Mouse (Mus musculus) kidney, postnatal 0 days (tissue): ENCODE measurements around the gene Gdf9. TPM values are rescaled to one million over a fixed set of nuclear protein-coding genes. Genes with fewer than 3 reads are reported as not detected.

Experiments
- ATAC-seq: fragments of 200-750 bp; cut with Nextera tagmentation; replicated peaks from 2 replicates; pipeline ENCODE4 v1.8.0; 2017; ENCODE audit warnings: low read depth, moderate number of reproducible peaks, moderate TSS enrichment, moderate library complexity; ENCODE audit not compliant: low FRiP score
- DNase-seq: peaks from one replicate; pipeline ENCODE4 v3.0.0-alpha.2; 2016; ENCODE audit warnings: low spot score
- H3K27ac ChIP-seq: fragments of 300-500 bp; sonication (generic); 2 replicates; pipeline ENCODE4 v1.5.1; 2014; ENCODE audit warnings: mild to moderate bottlenecking
- H3K27me3 ChIP-seq: fragments of 300-500 bp; sonication (generic); 2 replicates; pipeline ENCODE4 v1.6.1; 2014; ENCODE audit warnings: low read length, mixed read lengths; ENCODE audit not compliant: insufficient read depth
- H3K36me3 ChIP-seq: fragments of 300-500 bp; sonication (generic); 2 replicates; pipeline ENCODE4 v1.6.1; 2014; ENCODE audit warnings: low read length, mixed read lengths; ENCODE audit not compliant: insufficient read depth
- H3K4me1 ChIP-seq: fragments of 300-500 bp; sonication (generic); replicated peaks from 2 replicates; pipeline ENCODE4 v1.6.1; 2014; ENCODE audit warnings: antibody characterized with exemption, low read length, mixed read lengths; ENCODE audit not compliant: insufficient read depth
- H3K4me2 ChIP-seq: fragments of 300-500 bp; sonication (generic); 2 replicates; pipeline ENCODE4 v1.6.1; 2014; ENCODE audit warnings: mild to moderate bottlenecking, low read length, moderate library complexity, mixed read lengths
- H3K4me3 ChIP-seq: fragments of 300-500 bp; sonication (generic); replicated peaks from 2 replicates; pipeline ENCODE4 v1.5.1; 2014; ENCODE audit warnings: low read depth, low read length
- H3K9ac ChIP-seq: fragments of 300-500 bp; sonication (generic); 2 replicates; pipeline ENCODE4 v1.6.1; 2014; ENCODE audit warnings: low read depth, low read length
- H3K9me3 ChIP-seq: fragments of 300-500 bp; sonication (generic); replicated peaks from 2 replicates; pipeline ENCODE4 v1.6.1; 2016; ENCODE audit warnings: low read length, inconsistent platforms, mixed read lengths
- CTCF ChIP-seq: IDR thresholded peaks from 2 replicates; pipeline ENCODE4 v1.5.1; 2016; ENCODE audit warnings: antibody characterized with exemption, low read depth, mild to moderate bottlenecking, moderate library complexity
- WGBS: fragments of 180-500 bp; shearing (Covaris S2); extraction: QIAGEN DNeasy Blood & Tissue Kit; methylation state at CpG from one replicate; pipeline ENCODE4 v1.1.7; 2014; 5-methylcytosine and 5-hydroxymethylcytosine counted together
- polyA plus RNA-seq: library from polyadenylated mRNA; unstranded; fragments of >200 nt; fragmentation: Nextera tagmentation; extraction: Ambion mirVana; gene quantifications from 2 replicates; pipeline ENCODE4 v1.2.1, GENCODE M21; 2015

Gene Gdf9
- polyA plus RNA-seq, 1 experiment from 2014 or later: 0.57 TPM

DNA sequence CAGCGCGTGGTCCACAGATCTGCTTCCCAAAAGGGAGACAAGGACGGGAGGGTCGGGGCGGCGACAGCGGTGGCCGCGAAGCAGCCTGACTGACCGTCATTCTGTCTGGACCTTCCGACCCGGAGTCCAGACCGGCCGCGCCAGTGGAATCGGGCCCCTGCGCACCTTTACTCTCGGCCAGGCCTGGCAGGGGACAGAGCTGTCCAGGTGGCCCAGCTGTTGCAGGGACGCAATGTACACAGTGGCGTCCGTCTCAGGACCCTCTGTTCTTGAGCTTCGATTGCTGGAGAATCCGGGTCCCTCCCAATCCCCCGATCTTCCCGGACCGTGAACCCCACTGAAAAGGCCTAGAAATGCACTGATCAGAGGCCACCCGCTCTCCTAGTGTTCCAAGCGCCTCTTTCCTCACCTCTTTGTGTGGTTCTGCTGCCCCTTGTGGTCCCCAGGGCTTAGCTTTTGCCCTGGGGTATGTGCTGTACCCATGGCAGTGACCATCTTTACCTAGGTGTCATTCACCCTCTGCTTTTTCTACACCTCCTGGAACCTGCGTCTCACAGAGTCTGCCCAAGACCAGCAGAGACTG lies 26.6 kb downstream of the Gdf9 start:
- no peaks in the 10 kb centered on the region for H3K9me3 ChIP-seq
- H3K27ac ChIP-seq: no peak overlapping the region
- no peaks in the 10 kb centered on the region for H3K27me3 ChIP-seq
- DNase-seq (no peak), ATAC-seq (peak; percentile 50; the same call in 1 of the 2 replicates)
- peak overlapping the region; percentile 49 for H3K4me3 ChIP-seq
- 10% methylated on average over 29 of the region's 29 CpGs for WGBS
- H3K36me3 ChIP-seq: no peaks in the 10 kb centered on the region
- peak overlapping the region; percentile 62 for H3K9ac ChIP-seq
- peak overlapping the region; percentile 91 for H3K4me2 ChIP-seq
- no peaks in the 10 kb centered on the region; the same call in 1 of the 2 replicates for H3K4me1 ChIP-seq
- peak; percentile 46; the same call in 1 of the 2 replicates for TF ChIP-seq CTCF

DNA sequence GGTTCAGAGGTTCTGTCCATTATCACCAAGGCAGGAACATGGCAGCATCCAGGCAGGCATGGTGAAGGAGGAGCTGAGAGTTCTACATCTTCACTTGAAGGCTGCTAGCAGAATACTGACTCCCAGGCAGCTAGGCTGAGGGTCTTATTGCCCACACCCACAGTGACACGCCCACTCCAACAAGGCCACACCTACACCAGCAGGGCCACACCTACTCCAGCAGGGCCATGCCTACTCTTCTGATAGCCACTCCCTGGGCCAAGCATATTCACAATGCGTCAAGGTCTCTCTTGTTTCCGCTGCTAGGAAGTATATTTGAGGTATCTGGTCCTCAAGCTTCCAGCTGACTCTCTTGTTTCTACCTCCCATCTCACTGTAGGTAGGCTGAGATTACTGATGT lies 28.2 kb downstream of the Gdf9 start:
- Histone ChIP-seq H3K27me3 (peaks cover 12% of the 10 kb centered on the region), H3K4me2 (no peak overlapping the region), H3K36me3 (no peaks in the 10 kb centered on the region), H3K9ac (no peak overlapping the region), H3K4me1 (peaks cover 9% of the 10 kb centered on the region), H3K9me3 (no peaks in the 10 kb centered on the region), H3K4me3 (no peak overlapping the region), H3K27ac (no peak overlapping the region)
- WGBS: 68% methylated on average over 3 of the region's 3 CpGs
- no peak for TF ChIP-seq CTCF
- DNase-seq (no peak), ATAC-seq (no peak)

GRCm38 (mm10) chr11:53460192-53460591 lies 29.4 kb downstream of the Gdf9 start:
- WGBS: 93% methylated on average over 3 of the region's 3 CpGs
- no peak for TF ChIP-seq CTCF
- Histone ChIP-seq H3K4me1 (peaks cover 10% of the 10 kb centered on the region), H3K9ac (no peak overlapping the region), H3K4me2 (no peak overlapping the region), H3K9me3 (no peaks in the 10 kb centered on the region), H3K4me3 (no peak overlapping the region), H3K27ac (no peak overlapping the region), H3K27me3 (peaks cover 22% of the 10 kb centered on the region), H3K36me3 (no peaks in the 10 kb centered on the region)
- DNase-seq (no peak), ATAC-seq (no peak)

GRCm38 (mm10) chr11:53461727-53462126 lies 30.9 kb downstream of the Gdf9 start:
- Histone ChIP-seq H3K36me3 (no peaks in the 10 kb centered on the region), H3K4me1 (peaks cover 10% of the 10 kb centered on the region), H3K27ac (no peak overlapping the region), H3K9me3 (no peaks in the 10 kb centered on the region), H3K4me2 (no peak overlapping the region), H3K27me3 (peaks cover 24% of the 10 kb centered on the region), H3K9ac (no peak overlapping the region), H3K4me3 (no peak overlapping the region)
- no peak for ATAC-seq
- DNase-seq: no peak
- 31% methylated on average over 5 of the region's 5 CpGs for WGBS
- TF ChIP-seq CTCF: no peak

DNA sequence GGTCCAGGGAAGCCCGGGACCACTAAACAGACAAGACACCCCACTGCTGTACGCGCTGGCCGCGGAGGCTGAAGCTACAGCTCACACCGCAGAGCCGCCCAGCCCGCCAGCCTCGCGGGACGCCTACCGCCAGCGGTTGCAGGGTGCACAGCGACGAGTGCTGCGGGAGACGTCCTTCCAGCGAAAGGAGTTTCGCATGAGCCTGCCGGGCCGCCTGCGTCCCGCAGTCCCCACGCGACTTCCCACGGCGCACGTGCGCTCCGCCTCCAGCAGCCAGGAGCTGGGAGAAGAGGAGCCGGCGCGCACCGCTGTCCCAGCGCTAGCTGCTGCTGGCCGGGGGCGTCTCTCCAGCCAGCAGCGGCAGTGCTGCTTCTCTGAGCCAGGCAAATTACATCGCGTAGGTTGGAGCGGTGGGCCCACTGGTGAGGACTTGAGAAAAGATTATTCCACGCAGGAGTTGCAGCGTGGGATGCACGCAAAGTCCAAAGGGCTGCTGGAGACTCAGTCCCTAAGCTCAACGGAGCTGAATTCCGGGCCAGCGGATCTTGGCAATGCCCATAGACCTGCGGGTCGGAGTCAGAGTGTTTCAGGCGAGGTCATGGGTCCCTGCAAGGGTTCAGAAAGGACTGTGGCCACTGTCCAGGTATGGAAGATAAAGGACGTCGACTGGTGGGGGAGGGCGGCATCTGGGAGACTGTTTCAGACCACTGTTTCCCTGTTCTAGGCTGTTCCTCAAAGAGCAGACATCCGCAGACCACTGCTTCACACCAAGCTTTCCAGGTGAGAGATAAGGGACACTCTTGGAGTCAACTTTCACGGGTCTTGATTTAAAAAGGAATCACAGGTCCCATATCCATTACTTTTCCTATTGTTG lies 33.0 kb downstream of the Gdf9 start:
- no peak for TF ChIP-seq CTCF
- Histone ChIP-seq H3K4me2 (peak overlapping the region; percentile 74), H3K4me3 (peak overlapping the region; percentile 39), H3K27ac (no peak overlapping the region), H3K9ac (0 out of 2 replicates have a peak overlapping the region, but pooled peaks have one; percentile 37), H3K9me3 (no peaks in the 10 kb centered on the region), H3K36me3 (no peaks in the 10 kb centered on the region), H3K27me3 (peaks cover 24% of the 10 kb centered on the region), H3K4me1 (peaks cover 10% of the 10 kb centered on the region)
- ATAC-seq (no peak), DNase-seq (no peak)
- WGBS: 7% methylated on average over 55 of the region's 55 CpGs

- peak; percentile 87 for DNase-seq
- ATAC-seq: peak; percentile 41; the same call in 1 of the 2 replicates
- H3K27ac ChIP-seq: no peak overlapping the region
- H3K9ac ChIP-seq: peak overlapping the region; percentile 48
- no peaks in the 10 kb centered on the region for H3K36me3 ChIP-seq
- peak overlapping the region; percentile 54 for H3K4me2 ChIP-seq
- peak; percentile 80 for TF ChIP-seq CTCF
- H3K4me1 ChIP-seq: peaks cover 10% of the 10 kb centered on the region
- H3K4me3 ChIP-seq: peak overlapping the region; percentile 28
- H3K27me3 ChIP-seq: peaks cover 30% of the 10 kb centered on the region
- WGBS: 7% methylated on average over 40 of the region's 40 CpGs
- no peaks in the 10 kb centered on the region for H3K9me3 ChIP-seq
Measured at GRCm38 (mm10) chr11:53466231-53466971, 35.6 kb downstream of the Gdf9 start.
